Mouse (Mus musculus): ENCODE measurements at regions not wholly inside any gene's neighbourhood (a gene's known extent, or its start where the extent isn't known, plus 50 kb on each side); places are given as distances from the start of the nearest gene placed in this dataset.

DNA sequence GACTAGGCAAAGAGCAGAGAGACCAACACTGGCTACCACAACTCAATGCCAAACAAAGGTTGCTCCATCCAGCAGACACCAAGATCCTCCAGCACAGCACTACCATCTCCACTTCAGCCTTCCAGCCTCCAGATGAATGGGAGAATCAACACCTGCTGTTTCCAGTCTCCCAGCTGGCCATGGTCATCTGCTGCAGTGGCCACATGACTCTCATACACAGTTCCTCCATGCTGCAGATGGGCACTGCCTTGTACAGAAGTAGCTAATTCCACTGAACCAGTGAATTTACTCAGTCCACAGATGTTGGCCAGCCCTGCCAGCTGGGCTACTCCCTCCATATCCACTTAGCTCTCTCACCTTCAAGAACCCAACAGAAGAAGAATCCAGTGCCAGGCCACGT lies 63.0 kb upstream of the Vstm5 start:
- ChIA-PET CTCF (interaction anchor here in 1 of 4 experiments (0.5 kb wide), 1 partner anchor 112 kb away, joined by 4 read pairs; no protein-coding TSS in a partner anchor), POLR2A (interaction anchor here in 3 of 4 experiments (0.7 to 1.3 kb wide), 5 partner anchors 9 to 796 kb away, joined by 3 to 5 read pairs (median 4); partner anchors contain the start of gene Taf1d (in 1 of the 3))

GRCm38 (mm10) chr9:15175412-15175811 lies 63.4 kb upstream of the Vstm5 start:
- ChIA-PET CTCF (interaction anchor here (0.5 to 0.7 kb wide), 4 partner anchors 12 to 349 kb away, joined by 3 to 7 read pairs (median 4); no protein-coding TSS in a partner anchor), POLR2A (interaction anchor here (0.7 to 1.1 kb wide), 4 partner anchors 89 to 796 kb away, joined by 3 to 9 read pairs (median 5); partner anchors contain the start of genes Endod1 (in 1 of the 4) and Taf1d (in 1 of the 4))

- ChIA-PET CTCF (no interaction called here), POLR2A (interaction anchor here in 3 of 4 experiments (0.5 to 1.4 kb wide), 3 partner anchors 126 to 140 kb away, joined by 3 to 6 read pairs (median 3); partner anchors contain the start of genes Panx1 (in 1 of the 3) and Taf1d (in 1 of the 3))
Measured at GRCm38 (mm10) chr9:15170911-15171310, 59.0 kb upstream of the Hephl1 start.

GRCm38 (mm10) chr9:15169714-15170113 lies 57.8 kb upstream of the Hephl1 start:
- POLR2A ChIA-PET, result no interaction called here
- CTCF ChIA-PET, result interaction anchor here in 1 of 4 experiments (0.6 kb wide), 1 partner anchor 109 kb away, joined by 3 read pairs; no protein-coding TSS in a partner anchor

- CTCF ChIA-PET, result no interaction called here
Measured at GRCm38 (mm10) chr9:15168961-15169360, 57.1 kb upstream of the Hephl1 start.

DNA sequence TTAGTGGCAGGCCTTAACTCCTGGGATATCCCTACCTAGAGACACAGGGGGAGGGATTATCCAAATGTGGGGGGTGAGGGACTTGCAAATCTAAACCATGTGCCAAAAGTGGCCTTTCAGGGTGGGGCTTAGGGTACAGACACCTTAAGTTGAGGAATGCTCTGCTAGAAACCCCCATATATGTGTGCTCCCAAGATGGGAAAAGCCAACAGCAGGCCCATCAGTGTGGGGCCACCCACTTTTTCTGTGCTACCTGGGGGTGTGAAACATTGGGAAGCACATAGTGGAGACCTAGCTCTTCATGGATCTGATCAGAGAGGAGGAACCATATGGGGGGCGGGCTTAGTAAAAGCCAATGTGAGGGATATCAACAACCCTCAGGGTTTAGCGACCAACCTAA lies 55.0 kb upstream of the Hephl1 start:
- POLR2A ChIA-PET, result no interaction called here
- CTCF ChIA-PET, result no interaction called here

More at GRCm38 (mm10) chr9:15168961-15169360, 57.1 kb upstream of the Hephl1 start:
- POLR2A ChIA-PET, result interaction anchor here in 1 of 4 experiments (0.7 kb wide), 1 partner anchor 56 kb away, joined by 3 read pairs; no protein-coding TSS in a partner anchor

- POLR2A ChIA-PET, result no interaction called here
- CTCF ChIA-PET, result no interaction called here
Measured at GRCm38 (mm10) chr9:15166476-15166875, 54.6 kb upstream of the Hephl1 start.

Measured in embryonic stem cell, embryonic (primary cell).